Mouse (Mus musculus): ENCODE data around the gene Ptgs1.
A peak's percentile ranks its signal among the peaks of the same experiment; 100 is the strongest.

GRCm38 (mm10) chr2:36200813-36201212 lies 29.4 kb upstream of the Ptgs1 start:
- peak; percentile 38 for TF ChIP-seq CTCF (IDR thresholded peaks at IDR 0.05)
- peak; percentile 61; the same call in 1 of the 2 replicates for TF ChIP-seq EP300 (IDR thresholded peaks at IDR 0.05)
